Mouse (Mus musculus) B cell, adult 2 months (primary cell): ENCODE measurements around the gene Zfp865.
"Not testable (repeated sequence)": the region's sequence is repeated elsewhere in the genome, so short reads cannot be mapped to it uniquely, and the experiment has no call there.

Experiments used
- DNase-seq, 2 experiments: peaks; one replicate each; pipeline ENCODE4 v3.0.0; 2022

Zfp865 gene

DNA sequence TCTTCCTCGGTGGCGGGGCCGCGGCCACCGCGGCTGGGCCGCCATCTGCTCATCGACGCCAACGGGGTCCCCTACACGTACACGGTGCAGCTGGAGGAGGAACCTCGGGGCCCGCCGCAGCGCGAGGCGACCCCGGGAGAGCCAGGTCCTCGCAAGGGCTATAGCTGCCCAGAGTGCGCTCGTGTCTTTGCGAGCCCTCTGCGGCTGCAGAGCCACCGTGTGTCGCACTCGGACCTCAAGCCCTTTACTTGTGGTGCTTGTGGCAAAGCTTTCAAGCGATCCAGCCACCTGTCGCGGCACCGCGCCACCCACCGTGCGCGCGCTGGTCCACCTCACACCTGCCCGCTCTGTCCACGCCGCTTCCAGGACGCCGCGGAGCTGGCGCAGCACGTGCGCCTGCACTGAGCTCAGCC is 32.8 kb downstream of the Zfp865 start:
- DNase-seq = peak in 1 of 2 experiments; percentile 18

GRCm38 (mm10) chr7:5053456-5054179 is 33.4 kb downstream of the Zfp865 start:
- DNase-seq = no peak

GRCm38 (mm10) chr7:5056651-5057263 is 36.6 kb downstream of the Zfp865 start:
- no peak for DNase-seq

DNA sequence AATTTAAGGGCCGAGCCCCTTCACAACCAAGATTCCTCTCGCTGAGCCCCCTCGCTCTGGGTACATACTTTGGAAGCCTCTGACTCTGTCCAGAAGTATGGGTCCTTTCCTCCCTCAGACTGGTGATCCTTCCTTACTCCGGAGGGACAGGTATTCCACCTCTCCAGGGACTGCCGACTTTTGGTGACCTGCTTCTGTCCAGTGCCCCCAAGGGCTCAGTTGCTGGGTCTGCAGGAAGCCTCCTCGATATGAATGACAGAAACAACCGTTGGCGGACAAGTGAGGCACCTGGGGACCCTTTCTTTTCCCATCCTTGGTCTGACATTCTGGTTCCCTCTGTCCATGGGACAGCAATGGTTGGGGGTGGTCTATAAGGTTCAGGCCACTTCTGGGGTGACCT is 37.2 kb downstream of the Zfp865 start:
- no peak for DNase-seq

DNA sequence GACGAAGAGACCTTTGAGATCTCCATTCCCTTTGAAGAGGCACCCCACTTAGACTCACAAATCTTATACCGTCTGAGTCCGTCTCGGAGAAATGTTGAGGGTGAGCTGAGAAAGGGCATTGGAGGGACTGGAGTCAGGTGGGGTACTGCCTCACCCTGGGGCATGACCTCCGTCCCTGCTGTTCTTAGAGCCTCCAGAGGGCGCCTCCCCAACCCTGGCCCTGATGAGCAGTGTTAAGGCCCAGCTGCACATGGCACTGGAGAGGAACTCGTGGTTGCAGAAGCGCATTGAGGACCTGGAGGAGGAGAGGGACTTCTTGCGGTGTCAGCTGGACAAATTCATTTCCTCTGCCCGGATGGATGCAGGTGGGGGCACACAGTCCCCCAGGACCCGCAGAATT is 37.6 kb downstream of the Zfp865 start:
- peak; percentile 56 to 57 for DNase-seq

DNA sequence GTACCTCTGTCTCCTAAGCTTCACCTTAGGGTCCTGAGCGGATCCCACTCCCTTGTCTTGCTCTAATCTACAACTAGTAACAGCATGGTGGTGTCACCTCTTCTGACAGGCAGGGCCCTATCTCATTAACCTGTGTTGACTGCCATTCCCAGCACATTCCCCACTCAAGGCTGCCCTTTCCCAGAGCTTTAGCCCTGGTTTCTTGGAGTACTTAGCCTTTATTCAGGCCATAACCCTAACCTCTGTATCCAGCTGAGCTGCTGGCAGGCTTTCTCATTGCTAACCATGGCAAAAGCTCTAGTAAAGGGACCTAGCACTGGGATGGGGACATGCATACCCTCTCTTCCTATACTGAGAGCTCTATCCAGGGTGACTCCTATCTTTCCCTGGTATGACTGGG is 38.5 kb downstream of the Zfp865 start:
- no peak for DNase-seq

- DNase-seq = no peak
Observed at GRCm38 (mm10) chr7:5059421-5059820, 39.2 kb downstream of the Zfp865 start.

DNA sequence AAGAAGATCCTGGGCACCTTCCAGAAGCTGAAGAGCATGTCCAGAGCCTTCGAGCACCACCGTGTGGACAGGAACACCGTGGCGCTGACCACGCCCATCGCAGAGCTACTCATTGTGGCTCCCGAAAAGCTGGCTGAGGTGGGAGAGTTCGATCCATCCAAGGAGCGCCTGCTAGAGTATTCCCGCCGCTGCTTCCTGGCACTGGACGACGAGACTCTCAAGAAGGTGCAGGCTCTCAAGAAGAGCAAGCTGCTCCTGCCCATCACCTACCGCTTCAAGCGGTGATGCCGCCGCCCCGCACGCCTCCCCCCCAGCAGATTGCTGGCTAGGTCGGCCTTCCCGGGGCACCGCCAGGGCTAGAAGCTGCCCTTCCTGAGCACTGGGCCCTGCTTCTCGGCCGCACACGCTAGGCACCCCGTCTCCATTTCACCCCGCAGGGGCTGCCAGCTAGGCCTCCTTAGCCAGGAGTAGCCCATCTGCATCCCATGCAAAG is 40.1 kb downstream of the Zfp865 start:
- DNase-seq = peak; percentile 72 to 74

DNA sequence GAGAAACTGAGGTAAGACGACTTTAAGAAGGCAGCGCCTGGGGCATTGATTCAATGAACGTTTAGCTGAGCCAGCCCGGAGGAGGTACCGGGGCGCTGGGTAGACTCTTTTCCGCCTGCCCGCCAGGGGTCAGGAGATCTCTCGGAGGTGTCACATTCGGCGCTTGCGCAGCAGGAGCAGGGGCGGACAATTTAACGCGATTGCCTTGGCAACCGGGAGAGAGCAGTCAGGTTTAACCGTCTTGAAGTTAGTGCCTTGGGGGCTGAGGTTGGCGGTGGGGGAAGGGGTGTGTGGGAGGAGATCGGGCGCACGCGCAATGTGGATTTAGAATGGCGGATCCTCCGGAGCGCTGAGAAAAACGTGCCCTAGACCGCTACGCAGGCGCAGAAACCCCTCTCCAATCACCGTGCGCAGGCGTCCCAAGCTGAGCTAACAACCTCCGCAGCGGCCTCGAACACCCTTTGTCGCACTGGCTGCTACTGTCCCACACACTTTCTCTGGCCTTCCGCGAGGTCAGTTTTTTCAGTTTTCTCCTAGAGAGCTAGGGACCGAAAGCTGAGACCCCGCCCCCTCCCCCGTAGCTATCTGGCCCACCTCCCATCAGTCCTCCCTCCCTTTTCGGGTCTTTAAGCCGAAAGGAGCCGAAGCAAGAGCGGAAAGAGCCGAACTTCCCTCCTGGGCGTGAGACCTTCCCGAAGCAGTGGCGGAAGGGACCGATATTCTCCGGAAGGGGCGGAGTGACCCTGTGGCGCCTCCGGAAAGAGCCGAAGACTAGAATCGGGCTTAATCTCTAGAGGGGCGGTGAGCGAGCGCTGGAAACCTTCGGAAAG is 41.0 kb downstream of the Zfp865 start:
- peak; percentile 95 for DNase-seq

- DNase-seq = peak; percentile 95
Observed at GRCm38 (mm10) chr7:5061774-5062359, 41.7 kb downstream of the Zfp865 start, which contains the start of gene U2af2. U2af2 (plus strand) TSS chr7:5062143.

DNA sequence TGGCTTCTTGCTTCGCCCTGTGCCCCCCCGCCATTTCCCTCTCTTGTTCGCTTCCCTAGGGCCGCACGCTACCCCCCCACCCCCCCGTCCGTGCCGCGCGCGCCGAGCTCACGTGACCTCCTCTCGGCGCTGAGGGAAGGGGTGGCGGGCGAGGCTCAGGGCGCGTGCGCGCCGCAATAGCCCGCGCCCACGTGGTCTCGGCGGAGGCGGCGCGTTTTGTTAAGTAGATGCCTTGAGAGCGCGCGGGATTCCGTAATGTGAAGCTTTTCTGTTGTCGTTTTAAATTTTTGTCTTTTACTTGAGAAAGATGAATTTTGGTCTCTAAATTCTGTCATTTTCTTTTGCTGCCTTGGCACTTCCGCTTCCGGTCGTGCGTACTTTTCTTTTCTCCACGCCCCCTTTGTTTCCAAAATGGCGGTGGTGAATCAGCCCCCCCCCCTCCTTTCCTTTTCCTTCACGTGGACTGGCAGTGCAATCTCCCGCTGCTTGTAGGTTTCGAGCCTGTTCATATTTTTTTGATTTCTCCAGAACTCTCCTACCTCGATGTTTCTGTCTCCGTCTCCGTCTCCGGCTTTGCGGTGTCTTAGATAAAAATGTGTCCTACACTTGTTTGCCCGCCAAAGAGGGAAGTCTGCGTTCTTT is 42.3 kb downstream of the Zfp865 start:
- DNase-seq = peak; percentile 80

DNA sequence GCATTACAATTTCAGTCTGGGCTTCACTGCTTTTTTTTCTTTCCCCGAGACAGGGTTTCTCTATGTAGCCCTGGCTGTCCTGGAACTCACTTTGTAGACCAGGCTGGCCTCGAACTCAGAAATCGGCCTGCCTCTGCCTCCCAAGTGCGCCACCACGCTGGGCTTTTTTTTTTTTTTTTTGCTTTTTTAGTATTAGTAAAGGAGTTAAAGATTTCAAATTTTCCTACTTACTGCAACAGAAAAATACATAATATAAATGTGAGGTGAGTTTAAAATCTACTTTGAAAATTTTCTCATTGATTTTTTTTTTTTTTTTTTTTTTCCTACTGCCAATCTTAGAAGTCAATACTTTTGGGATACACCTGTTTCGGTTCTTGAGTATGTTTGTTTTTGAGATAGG is 44.7 kb downstream of the Zfp865 start:
- no peak for DNase-seq

DNA sequence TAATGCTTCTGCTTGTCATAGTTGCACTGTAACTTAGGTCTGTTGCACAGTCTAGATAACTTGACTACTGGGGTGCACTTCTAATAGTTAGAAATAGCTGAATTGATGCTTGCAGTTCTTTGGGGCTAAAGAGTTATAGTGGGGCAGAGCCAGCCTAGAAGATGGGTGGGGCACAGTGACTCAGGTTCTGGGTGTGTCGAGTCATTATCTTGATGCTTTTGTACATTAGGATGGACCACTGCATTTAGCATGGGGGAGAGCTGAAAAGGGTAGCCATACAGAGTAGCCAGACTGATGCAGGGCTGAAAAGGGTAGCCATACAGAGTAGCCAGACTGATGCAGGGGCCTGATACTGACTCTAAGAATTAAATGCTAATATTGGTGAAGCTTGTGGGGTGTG is 53.4 kb downstream of the Zfp865 start:
- no peak for DNase-seq

GRCm38 (mm10) chr7:5074984-5075383 is 54.8 kb downstream of the Zfp865 start:
- no peak for DNase-seq

DNA sequence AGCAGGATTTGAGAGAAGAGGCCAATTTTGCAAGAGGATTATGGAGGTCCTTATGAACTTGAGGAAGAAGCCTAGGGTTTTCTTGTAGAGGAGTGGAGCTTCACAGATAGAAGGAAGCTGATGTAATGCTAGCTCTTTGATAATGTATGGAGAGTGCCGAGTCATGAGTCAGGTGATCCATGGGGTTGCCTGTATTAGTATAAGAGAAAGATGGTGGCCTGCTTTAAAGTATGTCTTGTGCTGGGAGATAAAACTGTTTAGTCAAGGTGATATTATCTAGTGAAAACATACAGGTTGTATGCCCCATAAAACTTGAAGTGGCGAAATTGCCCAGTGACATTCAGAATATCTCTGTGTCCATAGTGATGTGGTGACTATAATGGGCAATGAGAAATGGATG is 56.8 kb downstream of the Zfp865 start:
- no peak for DNase-seq

DNA sequence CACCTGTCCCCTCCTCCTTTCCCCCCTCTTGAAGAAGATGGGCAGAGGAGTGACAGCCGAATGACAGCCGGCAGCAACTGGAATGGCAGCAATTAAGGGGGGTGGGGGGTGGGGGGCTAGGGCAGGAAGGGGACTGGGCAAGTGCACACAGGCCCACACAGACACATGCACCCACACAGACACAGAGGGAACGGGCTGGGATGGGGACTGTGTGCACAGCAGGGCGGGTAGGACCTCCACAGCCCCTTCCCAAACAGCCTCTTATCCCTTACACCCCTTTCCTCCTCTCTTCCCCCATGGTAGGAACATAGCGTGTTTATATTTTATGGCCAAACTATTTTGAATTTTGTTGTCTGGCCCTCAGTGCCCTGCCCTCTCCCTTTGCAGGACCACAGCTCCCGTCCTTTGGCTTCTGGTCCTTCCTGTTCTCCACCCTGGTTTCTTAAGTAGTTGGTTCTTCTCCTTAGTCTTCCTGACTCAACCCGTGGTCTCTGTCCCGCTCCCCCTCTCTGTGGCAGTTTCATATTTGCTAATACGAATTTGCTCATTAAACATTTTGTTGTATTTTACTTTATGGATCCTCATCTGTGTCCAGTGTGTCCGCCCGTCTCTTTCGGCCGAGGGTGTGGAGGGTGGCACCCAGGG is 59.3 kb downstream of the Zfp865 start:
- DNase-seq = not testable (repeated sequence)

DNA sequence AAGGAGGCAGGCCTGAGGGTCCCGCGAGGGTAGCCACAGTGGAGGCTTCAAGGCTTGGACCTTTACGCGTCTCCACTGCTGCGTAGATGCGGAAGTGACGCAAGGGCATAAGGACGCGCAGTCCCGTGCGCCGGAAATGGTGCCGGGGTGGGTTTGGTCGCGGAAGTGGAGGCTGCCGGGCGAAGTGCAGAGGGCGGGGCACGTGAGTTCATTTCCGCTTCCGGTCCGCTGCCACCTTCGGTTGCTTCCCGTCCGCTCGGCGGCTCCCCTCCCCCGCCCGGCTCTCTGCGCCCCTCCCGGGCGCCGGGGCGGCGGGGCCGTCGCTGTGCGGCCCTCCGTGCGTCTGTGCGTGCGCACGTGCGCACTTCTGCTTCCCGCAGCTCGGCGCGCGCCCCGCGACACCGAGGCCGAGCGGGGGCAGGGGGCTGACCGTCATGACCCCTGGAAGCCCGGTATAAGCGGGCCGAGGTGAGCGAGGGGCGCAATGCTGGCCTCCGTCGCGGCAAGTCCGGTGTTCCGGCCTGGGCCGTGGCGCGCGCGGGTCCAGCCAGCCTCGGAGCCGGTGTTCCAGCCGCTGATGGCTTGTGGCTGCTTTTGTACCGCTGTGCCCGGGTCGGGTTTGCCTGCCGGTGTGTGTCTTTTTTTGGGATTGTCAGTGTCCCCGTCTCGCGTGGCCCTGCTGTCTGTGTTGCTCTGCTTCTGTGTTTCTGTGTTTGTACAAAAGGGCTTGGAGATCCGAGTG is 60.0 kb downstream of the Zfp865 start, which contains the start of gene Epn1:
Epn1 (plus strand) TSS at position 226 of the 742 bp plus-strand sequence.
- peak; percentile 97 for DNase-seq

DNA sequence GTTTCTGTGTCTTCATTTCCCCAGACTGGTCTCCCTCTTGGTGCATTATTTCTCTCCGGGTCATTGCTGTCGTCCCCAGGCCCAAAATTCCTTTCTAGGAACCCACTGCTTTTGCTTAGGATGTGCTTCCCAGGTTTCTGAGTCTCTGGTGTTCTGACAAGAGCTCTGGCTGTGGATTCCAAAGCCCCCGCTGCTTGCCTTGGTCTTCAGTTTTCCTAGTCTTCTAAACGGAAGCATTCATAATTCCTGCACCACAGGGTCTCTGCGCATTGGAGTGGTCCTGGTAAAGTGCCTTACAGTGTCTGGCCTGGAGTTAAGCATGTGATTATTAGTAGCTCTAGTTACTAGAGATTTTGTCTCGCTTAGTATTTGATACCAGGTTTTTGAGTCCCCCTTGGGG is 60.6 kb downstream of the Zfp865 start:
- DNase-seq = no peak

DNA sequence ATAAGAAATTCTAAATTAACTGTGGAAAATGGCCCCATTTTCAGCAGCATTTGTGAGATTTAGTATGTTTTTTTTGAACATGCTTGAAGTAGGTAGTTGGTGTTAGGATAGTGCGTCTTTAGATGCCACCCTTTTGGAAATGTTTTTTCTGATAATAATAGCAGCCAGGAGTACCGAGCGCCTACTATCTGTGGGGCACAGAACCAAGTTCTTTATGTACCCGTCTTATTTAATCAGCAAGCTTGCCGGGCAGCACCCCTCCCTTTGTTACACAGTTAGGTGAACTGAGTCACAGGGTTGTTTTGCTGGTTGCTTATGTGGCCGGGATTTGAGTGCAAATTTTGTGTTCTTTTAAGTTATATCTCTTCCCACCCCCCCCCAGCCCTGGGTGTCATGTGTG is 61.1 kb downstream of the Zfp865 start:
- no peak for DNase-seq

DNA sequence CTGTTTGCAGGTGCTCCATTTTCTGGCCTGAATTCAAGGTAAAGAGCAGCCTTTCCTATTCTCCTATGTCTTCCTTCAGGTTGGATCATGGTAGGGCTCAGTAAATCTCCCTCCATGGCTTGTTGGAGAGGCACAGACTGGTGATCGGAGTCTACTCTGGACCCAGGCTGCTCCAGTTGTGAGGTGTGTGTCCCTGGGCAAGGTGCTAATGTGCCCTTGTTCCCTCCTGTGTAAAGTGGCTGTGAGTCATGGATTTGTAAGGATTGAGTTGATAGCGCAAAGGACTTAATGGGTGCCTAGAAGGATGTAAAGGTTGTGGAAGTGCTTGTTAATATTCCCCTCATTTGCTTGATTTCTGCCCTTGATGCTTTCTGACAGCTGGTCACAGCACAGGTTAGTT is 61.8 kb downstream of the Zfp865 start:
- DNase-seq = no peak
